Mouse (Mus musculus): ENCODE measurements around the gene Clca3a1. TPM values are rescaled to one million over a fixed set of nuclear protein-coding genes. Genes with fewer than 3 reads are reported as not detected.
"Not testable (repeated sequence)": the region's sequence is repeated elsewhere in the genome, so short reads cannot be mapped to it uniquely, and the experiment has no call there.

The Clca3a1 gene
- total and polyA plus RNA-seq, 3 experiments, result 0.27 TPM; not detected in 2

DNA sequence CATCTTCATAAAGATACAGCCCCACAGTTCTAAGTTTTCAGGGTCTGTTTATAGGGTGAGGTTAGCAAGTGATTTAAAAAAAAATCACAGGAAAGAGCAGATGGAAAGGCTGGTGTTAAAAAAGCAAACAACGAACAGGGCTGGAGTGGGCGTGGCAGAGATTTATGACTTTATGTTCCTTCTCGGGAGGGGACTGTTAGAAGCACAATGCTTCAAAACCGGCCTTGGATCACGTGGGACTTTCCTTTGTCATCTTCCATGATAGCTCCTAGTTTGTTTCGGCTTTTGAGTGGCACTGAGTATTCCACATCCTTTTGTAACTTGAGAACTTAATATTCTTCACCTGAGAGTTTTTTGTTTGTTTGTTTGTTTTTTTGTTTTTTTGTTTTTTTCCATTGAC, 677 bp upstream of the Clca3a1 start (continued):
- no peak for TF ChIP-seq MYC (IDR thresholded peaks at IDR 0.05; ENCODE audit: low read depth, low read length)

DNA sequence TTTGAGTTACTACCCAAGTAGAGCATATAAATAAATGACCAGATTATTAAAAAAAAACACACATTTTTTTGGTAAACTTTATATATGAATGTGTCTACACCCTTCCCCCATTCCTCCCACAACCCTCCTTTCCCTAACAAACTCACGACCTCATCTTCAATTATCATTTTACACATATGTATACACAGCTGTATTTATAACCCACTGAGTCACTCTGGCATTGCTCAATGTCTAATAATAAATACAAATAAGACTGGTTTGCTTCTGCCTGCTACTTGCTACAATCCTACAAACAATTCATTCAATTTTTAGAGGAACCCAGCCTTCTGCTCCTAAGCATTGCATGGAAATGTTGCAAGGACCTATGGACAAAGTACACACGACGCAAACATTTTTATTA, 1.1 kb downstream of the Clca3a1 start:
- dilution Hi-C loops (cut with MboI; ENCODE audit: extremely low pct_ligation_motif_present, extremely low pct_unique_long_range_greater_than_20kb, low sequenced_read_pairs), result no loop called here
- Histone ChIP-seq H3K9ac (ENCODE audit: insufficient read depth, low read depth) (no peak overlapping the region), H3K27ac (ENCODE audit: insufficient read depth, low read depth) (no peak overlapping the region), H3K9me3 (replicated peaks; ENCODE audit: low read length) (no peaks in the 10 kb centered on the region), H3K27me3 (replicated peaks) (no peaks in the 10 kb centered on the region), H3K36me3 (replicated peaks in 1 of 2; ENCODE audit: control insufficient read depth in 1 of 2, insufficient read depth in 1 of 2, low read length in 1 of 2) (no peaks in the 10 kb centered on the region), H3K4me1 (ENCODE audit: control insufficient read depth in 1 of 2, insufficient read depth in 2 of 2) (no peaks in the 10 kb centered on the region), H3K79me2 (replicated peaks; ENCODE audit: control insufficient read depth, extremely low read depth, insufficient read depth, poor library complexity, severe bottlenecking) (no peaks in the 10 kb centered on the region), H3K4me3 (replicated peaks in 1 of 3; ENCODE audit: low read depth in 2 of 3, low read length in 2 of 3, poor library complexity in 1 of 3) (no peak overlapping the region), H3K4me2 (ENCODE audit: insufficient read depth, low read depth, poor library complexity, severe bottlenecking) (no peak overlapping the region)
- no peak for DNase-seq (ENCODE audit: extremely low read depth)
- TF ChIP-seq ETS1 (conservative IDR thresholded peaks at IDR 0.05; ENCODE audit: low read depth, low read length), result no peak
- no peak for TF ChIP-seq CHD1 (IDR thresholded peaks at IDR 0.05; ENCODE audit: low read depth, low read length)
- no peak for TF ChIP-seq TCF12 (IDR thresholded peaks at IDR 0.05; ENCODE audit: low read depth, low read length)
- TF ChIP-seq CTCF (conservative IDR thresholded peaks at IDR 0.05 in 1 of 2, IDR thresholded peaks at IDR 0.05 in 1 of 2; ENCODE audit: low read depth in 2 of 2, low read length in 2 of 2), result no peak
- no peak for TF ChIP-seq ZC3H11A (IDR thresholded peaks at IDR 0.05; ENCODE audit: low read depth, low read length)
- TF ChIP-seq ELF1 (IDR thresholded peaks at IDR 0.05; ENCODE audit: low read depth, low read length), result no peak
- no peak for TF ChIP-seq BHLHE40 (IDR thresholded peaks at IDR 0.05; ENCODE audit: low read depth, low read length)
- no peak for TF ChIP-seq SMC3 (IDR thresholded peaks at IDR 0.05; ENCODE audit: low read depth, low read length)
- TF ChIP-seq USF2 (conservative IDR thresholded peaks at IDR 0.05; ENCODE audit: low read depth, low read length), result no peak
- TF ChIP-seq RCOR1 (conservative IDR thresholded peaks at IDR 0.05; ENCODE audit: low read depth, low read length), result no peak
- TF ChIP-seq MAX (IDR thresholded peaks at IDR 0.05; ENCODE audit: low read length), result no peak
- no peak for TF ChIP-seq ZMIZ1 (IDR thresholded peaks at IDR 0.05; ENCODE audit: low read depth, low read length)
- TF ChIP-seq UBTF (IDR thresholded peaks at IDR 0.05; ENCODE audit: low read depth, low read length), result no peak
- in situ Hi-C loops (cut with MboI; ENCODE audit: low pct_ligation_motif_present, low pct_unique_long_range_greater_than_20kb, low sequenced_read_pairs), result no loop called here

DNA sequence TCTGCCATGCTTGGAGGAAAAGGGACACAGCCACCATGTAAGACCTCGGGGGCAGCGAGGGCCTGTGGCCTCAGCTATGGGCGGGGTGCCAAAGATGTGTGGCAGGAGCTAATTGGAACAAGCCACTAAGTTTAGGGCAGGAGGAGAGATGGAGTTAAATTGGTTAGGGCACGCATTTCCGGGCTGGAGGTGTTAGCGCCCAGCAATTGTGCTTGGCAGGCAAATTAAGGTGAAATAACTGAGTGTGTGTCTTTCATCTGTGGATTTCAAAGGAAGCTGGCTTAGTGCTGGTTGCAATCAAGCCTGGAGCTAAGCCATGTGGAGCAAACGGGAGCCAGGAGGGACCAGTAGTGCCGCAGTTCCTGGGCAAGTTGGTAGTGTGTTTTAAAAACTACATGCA, 4.7 kb downstream of the Clca3a1 start:
- in situ Hi-C loops (cut with MboI; ENCODE audit: low pct_ligation_motif_present, low pct_unique_long_range_greater_than_20kb, low sequenced_read_pairs); H3K27ac ChIP-seq (ENCODE audit: insufficient read depth, low read depth): not testable (repeated sequence)

More for the DNA sequence above, 4.7 kb downstream of the Clca3a1 start:
- H3K4me1 ChIP-seq (ENCODE audit: control insufficient read depth in 1 of 2, insufficient read depth in 2 of 2); H3K4me3 ChIP-seq (replicated peaks in 1 of 3; ENCODE audit: low read depth in 2 of 3, low read length in 2 of 3, poor library complexity in 1 of 3); H3K79me2 ChIP-seq (replicated peaks; ENCODE audit: control insufficient read depth, extremely low read depth, insufficient read depth, poor library complexity, severe bottlenecking); H3K4me2 ChIP-seq (ENCODE audit: insufficient read depth, low read depth, poor library complexity, severe bottlenecking); H3K27me3 ChIP-seq (replicated peaks); dilution Hi-C loops (cut with MboI; ENCODE audit: extremely low pct_ligation_motif_present, extremely low pct_unique_long_range_greater_than_20kb, low sequenced_read_pairs); H3K9me3 ChIP-seq (replicated peaks; ENCODE audit: low read length); H3K9ac ChIP-seq (ENCODE audit: insufficient read depth, low read depth); DNase-seq (ENCODE audit: extremely low read depth); H3K36me3 ChIP-seq (replicated peaks in 1 of 2; ENCODE audit: control insufficient read depth in 1 of 2, insufficient read depth in 1 of 2, low read length in 1 of 2): not testable (repeated sequence)

Measured in CH12.LX (cell line).